Mouse (Mus musculus): Measurements from ENCODE around the gene Vmn1r48. TPM values are rescaled to one million over a fixed set of nuclear protein-coding genes. Genes with fewer than 3 reads are reported as not detected.
"Not testable (repeated sequence)": the region's sequence is repeated elsewhere in the genome, so short reads cannot be mapped to it uniquely, and the experiment has no call there.

Gene Vmn1r48
- not detected in 2 replicates for polyA plus RNA-seq (2012; ENCODE audit: insufficient read depth, insufficient read length, missing spikeins)

DNA sequence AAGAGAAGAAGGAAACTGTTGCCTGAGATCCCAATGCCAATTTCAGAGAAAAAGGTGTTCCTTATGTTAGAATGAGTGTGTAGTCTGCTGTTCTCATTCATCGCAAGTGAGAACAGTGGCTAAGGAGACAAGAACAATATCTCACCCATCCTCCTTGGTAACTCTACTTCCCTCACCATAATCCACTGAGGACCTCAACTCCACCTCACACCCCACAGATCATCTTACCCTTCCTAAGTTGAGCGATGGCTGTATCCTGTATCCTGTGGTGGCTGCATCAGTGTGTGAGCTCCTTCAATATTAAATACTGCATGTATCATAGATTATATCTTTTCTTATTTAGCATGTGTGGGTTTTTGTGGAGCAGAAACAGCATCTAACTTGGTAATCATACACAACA is at the start of gene Vmn1r48:
Vmn1r48 (minus strand) TSS at position 101 of the 400 bp plus-strand sequence.
- not testable (repeated sequence) for H3K4me3 ChIP-seq (ENCODE audit: insufficient read depth, low read depth, low read length); H3K27ac ChIP-seq (replicated peaks; ENCODE audit: low read depth, low read length); H3K4me1 ChIP-seq (ENCODE audit: control insufficient read depth, insufficient read depth, insufficient read length, low read length)

DNA sequence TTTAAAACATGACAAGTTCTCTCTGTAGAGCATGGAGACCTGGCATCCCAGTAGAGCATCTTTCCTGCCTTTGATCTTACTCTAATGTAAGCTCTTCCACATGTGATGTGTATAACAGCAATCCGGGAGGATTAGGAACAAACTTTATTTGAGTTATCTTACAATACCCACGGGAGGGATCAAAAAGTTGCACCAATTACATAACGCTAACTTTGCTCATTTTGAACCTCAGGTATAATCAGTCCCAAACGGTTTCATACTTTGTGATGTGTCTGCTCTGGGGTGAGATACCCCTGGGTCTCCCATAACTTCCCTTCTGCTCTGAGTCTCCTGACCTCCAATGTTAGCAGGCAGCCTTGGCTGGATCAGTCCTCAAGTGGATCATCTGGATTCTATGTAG is 41.8 kb upstream of the Vmn1r48 start, which contains the start of gene Vmn1r49:
Vmn1r49 (minus strand) TSS at position 101 of the 400 bp plus-strand sequence.
- H3K4me3 ChIP-seq (ENCODE audit: insufficient read depth, low read depth, low read length), result no peak within 1 kb of the TSS
- no peaks in the 10 kb centered on the region for H3K4me1 ChIP-seq (ENCODE audit: control insufficient read depth, insufficient read depth, insufficient read length, low read length)
- H3K27ac ChIP-seq (replicated peaks; ENCODE audit: low read depth, low read length), result no peak within 1 kb of the TSS

DNA sequence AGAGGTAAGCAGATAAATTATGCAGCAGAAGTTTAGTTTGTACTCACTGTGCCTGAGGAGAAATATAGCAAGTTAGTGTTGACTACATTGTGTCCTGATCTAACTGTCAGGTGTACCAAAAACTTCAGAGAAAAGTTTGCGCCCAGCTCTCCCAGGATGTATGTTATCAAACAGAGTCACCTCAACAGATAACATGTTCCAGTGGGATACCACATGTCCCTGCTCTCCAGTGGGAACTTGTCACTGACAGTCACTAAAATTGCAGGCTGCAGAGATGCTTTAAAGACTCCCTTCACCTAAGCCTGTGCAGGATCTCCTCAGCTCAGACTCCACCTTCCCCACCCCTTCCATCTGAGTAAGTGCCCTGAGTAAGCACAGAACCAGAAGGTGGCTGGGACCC is 20.8 kb downstream of the Vmn1r48 start, which contains the start of gene Vmn1r47:
Vmn1r47 (plus strand) TSS at position 301 of the 400 bp plus-strand sequence.
- H3K4me3 ChIP-seq (ENCODE audit: insufficient read depth, low read depth, low read length); H3K27ac ChIP-seq (replicated peaks; ENCODE audit: low read depth, low read length); H3K4me1 ChIP-seq (ENCODE audit: control insufficient read depth, insufficient read depth, insufficient read length, low read length): not testable (repeated sequence)

DNA sequence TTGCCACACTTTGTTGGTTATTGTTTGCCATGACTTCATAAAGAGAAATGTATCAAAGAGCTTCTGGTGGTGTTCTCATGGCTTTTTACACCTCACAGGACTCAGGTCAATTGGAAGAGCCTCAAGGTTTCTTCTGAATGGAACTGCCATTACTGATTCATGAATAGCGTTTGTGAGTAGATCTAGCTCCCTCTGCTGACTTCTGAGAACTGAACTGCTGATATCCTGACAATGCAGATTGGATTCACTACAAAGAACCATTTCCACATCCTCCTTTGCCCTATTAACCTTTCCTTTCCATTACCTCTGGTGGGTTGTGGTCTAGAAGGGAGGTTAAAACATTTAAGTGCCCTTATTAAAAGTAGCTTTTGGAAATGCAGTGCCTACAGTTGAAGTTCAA is 50.7 kb downstream of the Vmn1r48 start:
- no peak overlapping the region for H3K4me3 ChIP-seq (ENCODE audit: insufficient read depth, low read depth, low read length)
- H3K27ac ChIP-seq (replicated peaks; ENCODE audit: low read depth, low read length), result no peak overlapping the region
- H3K4me1 ChIP-seq (ENCODE audit: control insufficient read depth, insufficient read depth, insufficient read length, low read length), result no peaks in the 10 kb centered on the region

Other genes with a start within 250 kb of the Vmn1r48 start
- gene Vmn1r42, start 160.4 kb downstream of the Vmn1r48 start, polyA plus RNA-seq (2012; ENCODE audit: insufficient read depth, insufficient read length, missing spikeins), result not detected in 2 replicates
- not detected in 2 replicates for gene Vmn1r43, start 160.4 kb downstream of the Vmn1r48 start, polyA plus RNA-seq (2012; ENCODE audit: insufficient read depth, insufficient read length, missing spikeins)
- not detected in 2 replicates for gene Vmn1r44, start 153.2 kb downstream of the Vmn1r48 start, polyA plus RNA-seq (2012; ENCODE audit: insufficient read depth, insufficient read length, missing spikeins)
- not detected in 2 replicates for gene Vmn1r45, start 96.2 kb downstream of the Vmn1r48 start, polyA plus RNA-seq (2012; ENCODE audit: insufficient read depth, insufficient read length, missing spikeins)
- gene Vmn1r46, start 67.5 kb downstream of the Vmn1r48 start, polyA plus RNA-seq (2012; ENCODE audit: insufficient read depth, insufficient read length, missing spikeins), result not detected in 2 replicates
- not detected in 2 replicates for gene Vmn1r47, start 20.7 kb downstream of the Vmn1r48 start, polyA plus RNA-seq (2012; ENCODE audit: insufficient read depth, insufficient read length, missing spikeins)
- gene Vmn1r49, start 41.7 kb upstream of the Vmn1r48 start, polyA plus RNA-seq (2012; ENCODE audit: insufficient read depth, insufficient read length, missing spikeins), result not detected in 2 replicates
- not detected in 2 replicates for gene Vmn1r50, start 64.6 kb upstream of the Vmn1r48 start, polyA plus RNA-seq (2012; ENCODE audit: insufficient read depth, insufficient read length, missing spikeins)
- gene Vmn1r51, start 85.8 kb upstream of the Vmn1r48 start, polyA plus RNA-seq (2012; ENCODE audit: insufficient read depth, insufficient read length, missing spikeins), result not detected in 2 replicates
- not detected in 2 replicates for gene Vmn1r52, start 138.0 kb upstream of the Vmn1r48 start, polyA plus RNA-seq (2012; ENCODE audit: insufficient read depth, insufficient read length, missing spikeins)
- gene V1ra8, start 166.0 kb upstream of the Vmn1r48 start, polyA plus RNA-seq (2012; ENCODE audit: insufficient read depth, insufficient read length, missing spikeins), result not detected in 2 replicates
- gene Vmn1r53, start 187.6 kb upstream of the Vmn1r48 start, polyA plus RNA-seq (2012; ENCODE audit: insufficient read depth, insufficient read length, missing spikeins), result not detected in 2 replicates
- not detected in 2 replicates for gene Vmn1r54, start 209.5 kb upstream of the Vmn1r48 start, polyA plus RNA-seq (2012; ENCODE audit: insufficient read depth, insufficient read length, missing spikeins)